Mouse (Mus musculus) layer of hippocampus, postnatal 10 days (tissue): ENCODE results near the gene Hist1h4j. TPM values are rescaled to one million over a fixed set of nuclear protein-coding genes. Genes with fewer than 3 reads are reported as not detected.
"Not testable (repeated sequence)": the region's sequence is repeated elsewhere in the genome, so short reads cannot be mapped to it uniquely, and the experiment has no call there.

Experiments
- DNase-seq, 2 experiments: peaks; one replicate each; pipeline ENCODE4 v3.0.0; 2021; ENCODE audit warnings: low spot score in 2 of 2
- long read RNA-seq: library from polyadenylated mRNA; stranded (forward); transcript quantifications from one replicate; pipeline ENCODE4 v2.0.0, GENCODE M21; 2023
- total RNA-seq, 2 experiments: library from RNA; stranded (reverse); gene quantifications; 2 replicates each; pipeline ENCODE4 v1.2.3; 2021

Gene Hist1h4j
- total RNA-seq, result 10 to 100 TPM; 22.7 to 23.3 TPM
- long read RNA-seq, result 0 reads

DNA sequence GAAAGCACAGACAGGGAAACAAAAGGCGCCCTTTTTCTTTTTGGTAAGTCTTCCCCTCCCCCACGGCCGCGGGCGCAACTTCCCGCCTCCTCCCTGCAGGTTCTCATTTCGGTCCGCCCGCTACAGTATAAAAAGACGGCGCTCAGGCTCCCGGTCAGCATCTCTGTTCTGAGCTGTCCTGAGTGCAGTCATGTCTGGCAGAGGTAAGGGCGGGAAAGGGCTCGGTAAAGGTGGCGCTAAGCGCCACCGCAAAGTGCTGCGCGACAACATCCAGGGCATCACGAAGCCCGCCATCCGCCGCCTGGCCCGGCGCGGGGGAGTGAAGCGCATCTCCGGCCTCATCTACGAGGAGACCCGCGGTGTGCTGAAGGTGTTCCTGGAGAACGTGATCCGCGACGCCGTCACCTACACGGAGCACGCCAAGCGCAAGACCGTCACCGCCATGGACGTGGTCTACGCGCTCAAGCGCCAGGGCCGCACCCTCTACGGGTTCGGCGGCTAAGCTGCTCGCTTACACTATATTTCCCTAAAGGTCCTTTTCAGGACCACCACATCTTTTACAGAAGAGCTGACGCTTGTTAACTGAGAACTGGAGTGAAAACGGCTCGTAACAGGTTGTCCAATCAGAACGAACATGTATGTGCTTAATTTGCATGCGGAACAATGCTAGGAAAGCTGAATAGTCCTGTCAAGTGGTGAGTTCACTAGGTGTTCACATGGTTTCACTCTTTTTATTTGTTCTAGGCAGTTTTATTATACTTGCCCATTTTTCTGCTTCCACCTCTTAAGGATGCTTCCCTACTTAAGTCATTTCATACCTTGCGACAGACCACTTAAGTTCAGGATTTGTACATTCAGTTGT is at the start of gene Hist1h4j:
TSS of gene Hist1h4j (plus strand) at position 159 of the 862 bp plus-strand sequence.
- peak; percentile 67 to 81 for DNase-seq

DNA sequence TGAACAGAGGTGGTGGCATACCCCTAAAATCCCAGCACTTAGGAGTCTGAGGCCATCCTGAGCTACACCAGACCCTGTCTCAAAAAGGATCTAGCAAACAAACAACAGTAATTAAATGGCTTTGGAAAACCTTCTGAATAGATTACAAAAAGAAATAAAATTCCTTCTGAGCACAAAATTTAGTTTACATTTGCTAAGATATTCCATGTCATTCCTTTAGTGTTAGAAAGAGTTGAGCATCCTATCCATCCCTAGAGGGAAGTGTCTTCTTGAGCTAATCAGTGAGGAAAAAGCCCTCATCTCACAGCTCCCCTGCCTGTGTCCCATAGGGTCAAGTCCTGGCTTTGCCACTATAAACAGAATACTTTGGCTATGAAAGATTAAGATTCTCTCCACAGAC is 37.1 kb upstream of the Hist1h4j start, which contains the start of gene Olfr1359:
TSS of gene Olfr1359 (plus strand) at position 301 of the 400 bp plus-strand sequence.
- no peak for DNase-seq

DNA sequence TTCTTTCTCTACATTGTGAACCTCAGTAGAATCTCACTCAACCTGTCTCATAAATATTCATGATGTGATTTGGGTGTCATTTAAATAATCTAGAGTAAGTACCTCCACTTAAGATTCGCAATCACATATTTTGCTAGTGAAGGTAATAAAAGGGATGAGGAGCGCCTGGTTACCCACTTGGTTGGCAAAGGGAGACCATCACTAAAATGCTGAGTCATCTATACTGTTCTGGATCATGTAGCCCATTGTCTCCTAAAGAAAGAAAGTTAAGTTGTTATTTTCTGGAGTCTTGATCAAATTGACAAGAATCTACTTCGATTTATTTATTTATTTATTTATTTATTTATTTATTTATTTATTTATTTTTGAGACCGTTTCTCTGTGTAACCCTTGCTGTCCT is 28.2 kb upstream of the Hist1h4j start:
- DNase-seq, result no peak

DNA sequence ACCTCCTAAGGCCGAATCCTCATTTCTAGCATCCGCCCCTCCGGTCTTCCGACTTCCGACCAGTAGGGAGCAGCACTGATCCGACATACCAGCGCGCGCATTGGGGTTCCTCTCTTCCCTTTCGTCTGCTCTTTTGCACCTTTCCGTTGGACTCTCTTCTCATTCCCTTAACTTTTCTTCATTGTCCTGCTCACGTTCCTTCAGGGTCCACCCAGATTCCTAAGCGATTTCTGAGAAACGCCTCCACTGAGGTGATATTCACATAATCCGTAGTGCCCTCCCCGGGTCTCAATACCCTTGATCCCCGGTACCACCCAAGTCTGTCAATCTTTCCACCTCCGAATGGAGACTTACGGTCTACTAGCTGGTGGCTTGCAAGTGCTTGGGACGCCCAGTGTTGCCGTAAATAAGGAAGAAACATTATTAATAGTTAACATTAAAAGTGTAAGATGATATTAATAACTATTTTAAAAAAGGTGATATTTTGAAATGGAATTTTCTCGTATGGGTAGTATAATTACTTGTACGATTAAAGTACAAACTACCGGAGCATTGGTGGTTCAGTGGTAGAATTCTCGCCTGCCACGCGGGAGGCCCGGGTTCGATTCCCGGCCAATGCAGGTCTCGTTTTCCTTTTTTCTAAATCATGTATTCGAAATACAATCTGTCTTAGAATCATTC is 24.7 kb upstream of the Hist1h4j start:
- DNase-seq, result peak; percentile 92 to 93

DNA sequence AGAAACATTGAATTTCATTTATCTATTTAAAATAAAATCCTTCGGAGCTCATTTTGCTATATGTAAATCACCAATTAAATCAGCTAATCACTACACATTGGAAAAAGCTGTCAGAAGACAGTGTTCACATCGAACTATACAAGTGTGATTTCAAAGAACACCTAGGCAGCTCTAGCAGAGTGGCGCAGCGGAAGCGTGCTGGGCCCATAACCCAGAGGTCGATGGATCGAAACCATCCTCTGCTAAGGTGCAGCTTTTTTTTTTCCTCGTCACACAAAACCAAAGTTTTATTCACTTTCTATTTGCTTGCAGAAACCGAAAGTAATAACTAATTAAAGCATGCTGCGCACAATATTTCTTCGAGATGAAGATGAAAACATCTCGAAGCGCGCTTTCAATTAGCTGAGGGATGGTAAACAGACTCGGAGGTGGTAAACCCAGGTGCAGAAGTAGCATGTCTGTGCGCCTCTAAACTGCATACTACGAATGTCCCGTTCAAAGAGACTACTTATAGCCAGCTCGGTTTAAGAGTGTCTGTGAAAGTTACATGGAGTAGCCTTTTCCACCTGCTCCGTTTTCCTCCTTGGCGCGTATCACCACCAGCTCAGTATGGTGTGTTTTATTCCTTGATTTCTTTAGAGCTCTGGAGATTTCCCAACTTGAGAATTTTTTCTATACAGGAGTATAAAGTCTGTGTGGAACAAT is 23.9 kb upstream of the Hist1h4j start:
- peak; percentile 82 to 86 for DNase-seq

DNA sequence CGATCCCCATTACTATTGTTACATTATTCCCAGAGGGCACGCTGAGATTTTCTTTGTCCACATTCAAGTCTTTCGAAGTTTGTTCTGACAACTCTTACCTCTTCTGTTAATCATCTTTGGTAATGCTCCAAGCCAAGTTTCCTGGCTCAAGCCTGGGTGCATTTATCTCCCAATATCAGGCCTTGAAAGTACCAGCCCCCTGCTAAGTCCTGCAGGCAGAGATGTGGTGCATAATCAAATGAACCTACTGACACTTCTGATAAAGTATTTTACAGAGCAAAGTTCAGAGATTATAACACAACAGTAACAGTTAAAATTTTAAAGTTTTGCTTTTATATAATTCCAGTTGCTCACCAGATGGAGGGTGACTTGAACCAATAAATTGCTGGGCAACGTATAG is 23.2 kb upstream of the Hist1h4j start:
- no peak for DNase-seq

DNA sequence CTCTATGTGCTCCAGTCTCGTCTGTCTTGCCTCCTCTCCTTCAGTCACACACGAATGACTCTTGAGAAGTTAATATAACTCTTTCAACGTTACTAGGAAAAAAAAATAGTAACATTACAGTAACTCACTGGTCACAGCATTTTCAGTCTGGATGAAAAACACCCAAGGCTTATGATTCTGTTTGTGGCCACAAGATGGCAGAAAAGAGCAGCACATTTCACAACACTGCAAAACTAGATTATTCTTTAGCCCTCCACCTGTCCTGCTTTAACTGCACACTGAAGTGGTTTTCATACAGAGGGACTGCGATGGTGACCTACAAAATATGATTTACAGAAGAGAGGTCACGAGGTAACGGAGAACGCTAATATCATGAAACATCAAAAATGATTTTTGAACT is 20.1 kb upstream of the Hist1h4j start:
- DNase-seq, result peak; percentile 68 to 70

DNA sequence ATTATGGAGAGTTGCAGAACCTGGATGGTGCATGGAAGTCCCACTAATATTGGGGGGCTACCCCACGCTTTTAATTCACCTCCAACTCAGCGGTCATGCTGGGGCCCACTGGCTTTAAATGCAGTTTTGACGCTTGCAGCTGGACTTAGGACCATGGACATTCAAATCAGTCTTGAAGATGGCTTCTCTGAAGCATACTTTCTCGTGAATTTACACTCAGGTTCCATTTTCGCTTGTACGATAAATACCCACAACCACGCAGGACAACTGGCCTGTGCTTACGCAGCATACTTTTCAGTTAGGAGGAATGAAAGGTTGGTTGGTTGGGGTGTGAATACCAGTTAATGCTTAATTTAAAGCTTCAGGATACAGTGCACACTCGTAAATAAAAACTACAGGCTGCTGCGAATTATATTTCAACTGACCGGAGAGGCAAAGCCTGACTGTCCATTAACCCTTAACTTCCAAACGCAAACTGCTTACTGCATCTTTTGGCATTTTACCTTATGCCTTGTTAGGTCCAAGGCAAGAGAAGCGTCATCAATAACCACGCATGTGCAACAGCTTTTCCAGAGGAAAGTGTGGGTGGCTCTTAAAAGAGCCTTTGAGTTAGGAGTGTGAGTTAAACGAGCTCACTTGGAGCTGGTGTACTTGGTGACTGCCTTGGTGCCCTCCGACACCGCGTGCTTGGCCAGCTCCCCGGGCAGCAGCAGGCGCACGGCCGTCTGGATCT is 19.6 kb upstream of the Hist1h4j start:
- DNase-seq, result peak; percentile 15 to 27

DNA sequence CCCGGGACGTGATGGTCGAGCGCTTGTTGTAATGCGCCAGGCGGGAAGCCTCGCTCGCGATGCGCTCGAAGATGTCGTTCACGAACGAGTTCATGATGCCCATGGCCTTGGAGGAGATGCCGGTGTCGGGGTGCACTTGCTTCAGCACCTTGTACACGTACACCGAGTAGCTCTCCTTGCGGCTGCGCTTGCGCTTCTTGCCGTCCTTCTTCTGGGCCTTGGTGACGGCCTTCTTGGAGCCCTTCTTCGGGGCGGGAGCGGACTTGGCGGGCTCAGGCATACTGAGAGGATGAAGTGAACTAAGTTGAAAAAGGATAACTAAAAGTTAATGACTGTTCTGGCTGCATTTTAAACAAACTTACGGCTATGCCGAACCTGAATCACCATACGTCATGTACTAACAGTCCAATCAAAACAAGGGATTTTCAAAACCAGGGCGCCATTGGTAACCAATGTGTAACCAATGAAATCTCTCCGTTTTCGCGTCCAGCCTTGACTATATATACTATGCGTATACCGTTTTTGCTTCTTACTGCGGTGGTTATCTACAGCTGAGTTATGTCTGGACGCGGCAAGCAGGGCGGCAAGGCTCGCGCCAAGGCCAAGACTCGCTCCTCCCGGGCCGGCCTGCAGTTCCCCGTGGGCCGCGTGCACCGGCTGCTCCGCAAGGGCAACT is 18.9 kb upstream of the Hist1h4j start, which contains the start of the genes Hist1h2bl and Hist1h2ai:
TSS of gene Hist1h2bl (minus strand) at position 280 of the 676 bp plus-strand sequence.
TSS of gene Hist1h2ai (plus strand) at position 559 of the 676 bp plus-strand sequence.
- peak; percentile 65 to 78 for DNase-seq

DNA sequence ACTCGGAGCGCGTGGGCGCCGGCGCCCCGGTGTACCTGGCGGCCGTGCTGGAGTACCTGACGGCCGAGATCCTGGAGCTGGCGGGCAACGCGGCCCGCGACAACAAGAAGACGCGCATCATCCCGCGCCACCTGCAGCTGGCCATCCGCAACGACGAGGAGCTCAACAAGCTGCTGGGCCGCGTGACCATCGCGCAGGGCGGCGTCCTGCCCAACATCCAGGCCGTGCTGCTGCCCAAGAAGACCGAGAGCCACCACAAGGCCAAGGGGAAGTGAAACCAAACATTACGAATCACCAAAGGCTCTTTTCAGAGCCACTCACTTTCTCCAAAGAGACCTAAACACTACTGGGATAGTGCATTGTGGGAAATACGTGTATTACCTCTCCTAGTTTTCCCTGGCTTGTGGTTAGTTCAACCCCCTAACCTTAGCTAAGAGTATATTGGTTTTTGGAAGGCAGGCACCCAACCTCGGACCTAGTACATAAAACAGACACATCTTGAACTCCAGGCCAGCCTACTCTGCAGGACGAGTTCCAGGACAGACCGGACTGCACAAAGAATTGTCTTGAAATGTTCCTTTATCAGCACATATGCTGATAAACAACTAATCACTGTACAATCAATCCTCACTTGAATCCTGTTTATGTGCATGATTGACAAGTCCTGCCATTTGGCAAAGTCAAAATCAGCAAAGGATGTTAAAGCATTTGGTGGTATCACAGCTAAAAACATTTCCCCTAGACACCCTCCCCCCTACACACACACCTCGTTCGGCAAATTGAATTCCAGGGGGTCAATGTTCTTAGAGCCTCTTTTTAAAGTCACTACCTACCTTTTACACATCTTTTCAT is 18.1 kb upstream of the Hist1h4j start:
- DNase-seq, result peak; percentile 9 to 21

DNA sequence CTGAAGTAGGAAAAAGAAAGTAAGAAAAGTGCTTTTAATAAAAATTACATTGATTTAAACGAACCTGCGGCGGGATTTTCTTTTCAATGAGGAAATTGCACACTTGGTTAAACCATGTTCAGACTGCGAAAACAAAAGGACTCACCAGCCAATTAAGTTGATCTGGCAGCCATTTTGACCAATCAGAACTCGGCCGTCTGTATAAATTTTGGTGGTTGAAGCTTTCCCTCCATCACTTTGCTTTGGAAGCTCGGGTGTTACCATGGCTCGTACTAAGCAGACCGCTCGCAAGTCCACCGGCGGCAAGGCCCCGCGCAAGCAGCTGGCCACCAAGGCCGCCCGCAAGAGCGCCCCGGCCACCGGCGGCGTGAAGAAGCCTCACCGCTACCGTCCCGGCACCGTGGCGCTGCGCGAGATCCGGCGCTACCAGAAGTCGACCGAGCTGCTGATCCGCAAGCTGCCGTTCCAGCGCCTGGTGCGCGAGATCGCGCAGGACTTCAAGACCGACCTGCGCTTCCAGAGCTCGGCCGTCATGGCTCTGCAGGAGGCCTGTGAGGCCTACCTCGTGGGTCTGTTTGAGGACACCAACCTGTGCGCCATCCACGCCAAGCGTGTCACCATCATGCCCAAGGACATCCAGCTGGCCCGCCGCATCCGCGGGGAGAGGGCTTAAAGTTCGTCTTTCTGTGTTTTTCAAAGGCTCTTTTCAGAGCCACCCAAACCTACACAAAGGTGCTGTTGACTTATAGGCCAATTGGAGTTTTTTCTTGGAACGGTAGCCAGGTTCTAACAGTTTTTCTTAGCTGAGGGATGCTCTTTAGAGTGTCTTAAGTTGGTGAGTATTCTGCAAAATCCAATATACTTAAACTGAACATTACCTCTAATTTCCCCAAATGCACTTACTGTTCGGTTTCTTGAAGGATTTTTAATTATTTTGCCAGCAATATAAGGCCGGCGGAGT is 17.2 kb upstream of the Hist1h4j start, which contains the start of gene Hist1h3h:
TSS of gene Hist1h3h (plus strand) at position 263 of the 961 bp plus-strand sequence.
- DNase-seq, result peak; percentile 79 to 84

DNA sequence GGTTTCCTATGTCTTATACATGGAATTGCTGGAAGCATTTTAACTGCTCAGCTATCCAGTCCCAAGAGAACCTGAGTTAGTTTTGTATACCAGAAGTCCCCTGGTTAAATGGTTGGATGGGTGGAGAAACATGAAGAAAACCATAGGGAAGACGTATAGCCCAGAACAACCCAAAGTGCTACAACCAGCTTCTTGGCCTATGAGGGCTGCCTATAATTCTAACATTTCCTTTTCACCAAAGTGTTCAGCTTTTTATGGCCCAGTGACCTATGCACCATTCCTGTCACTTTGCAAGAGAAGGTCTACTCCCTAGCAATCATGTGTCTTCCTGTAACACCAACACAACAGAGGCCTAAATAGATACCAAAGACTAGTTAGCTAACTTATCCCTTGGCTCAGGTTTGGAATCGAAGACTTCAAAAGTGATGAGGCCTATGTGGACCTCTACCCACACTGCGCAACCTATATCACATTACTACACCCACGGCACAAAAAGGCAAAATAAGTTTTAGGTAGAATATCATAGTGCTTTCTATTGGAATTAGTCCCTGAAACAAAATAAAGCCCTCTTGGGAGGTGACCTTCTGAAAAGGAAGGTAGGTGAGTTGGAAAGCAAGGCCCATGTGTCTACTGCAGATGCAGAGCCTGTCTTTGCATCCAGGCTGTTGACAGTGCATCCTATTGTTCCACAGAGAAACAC is 16.3 kb upstream of the Hist1h4j start:
- no peak for DNase-seq

DNA sequence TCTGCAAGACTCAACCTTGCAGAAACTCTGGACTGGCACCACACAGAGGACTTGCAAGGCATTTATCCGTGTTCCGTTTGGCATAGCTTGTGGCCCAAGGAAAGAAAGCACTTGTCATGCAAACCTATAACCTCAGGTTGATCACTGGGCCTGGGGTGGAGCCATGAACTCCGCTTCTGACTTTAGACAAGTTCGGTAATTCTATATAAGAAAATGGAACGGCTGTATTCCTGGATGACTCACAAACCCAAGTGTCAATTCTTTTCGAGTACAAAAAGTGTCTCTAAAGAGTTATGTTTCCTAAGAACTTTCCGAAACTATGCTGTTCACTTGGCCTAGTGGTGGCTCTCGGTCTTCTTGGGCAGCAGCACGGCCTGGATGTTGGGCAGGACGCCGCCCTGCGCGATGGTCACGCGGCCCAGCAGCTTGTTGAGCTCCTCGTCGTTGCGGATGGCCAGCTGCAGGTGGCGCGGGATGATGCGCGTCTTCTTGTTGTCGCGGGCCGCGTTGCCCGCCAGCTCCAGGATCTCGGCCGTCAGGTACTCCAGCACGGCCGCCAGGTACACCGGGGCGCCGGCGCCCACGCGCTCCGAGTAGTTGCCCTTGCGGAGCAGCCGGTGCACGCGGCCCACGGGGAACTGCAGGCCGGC is 13.6 kb upstream of the Hist1h4j start:
- not testable (repeated sequence) for DNase-seq

DNA sequence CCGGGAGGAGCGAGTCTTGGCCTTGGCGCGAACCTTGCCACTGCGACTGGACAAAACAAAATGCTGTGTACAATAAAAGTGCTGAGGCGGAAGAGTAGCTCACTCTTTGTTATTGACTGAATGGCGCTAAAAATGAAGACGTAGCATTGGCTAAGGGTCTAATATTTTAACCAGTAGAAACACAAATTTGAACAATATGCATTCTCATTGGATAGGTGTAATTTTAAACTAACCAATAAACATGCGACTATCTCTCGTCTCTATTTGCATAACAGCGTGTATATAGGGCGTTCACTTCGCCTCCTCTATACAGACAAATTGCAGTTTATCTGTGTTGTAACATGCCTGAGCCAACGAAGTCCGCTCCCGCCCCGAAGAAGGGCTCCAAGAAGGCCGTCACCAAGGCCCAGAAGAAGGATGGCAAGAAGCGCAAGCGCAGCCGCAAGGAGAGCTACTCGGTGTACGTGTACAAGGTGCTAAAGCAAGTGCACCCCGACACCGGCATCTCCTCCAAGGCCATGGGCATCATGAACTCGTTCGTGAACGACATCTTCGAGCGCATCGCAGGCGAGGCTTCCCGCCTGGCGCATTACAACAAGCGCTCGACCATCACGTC is 13.0 kb upstream of the Hist1h4j start, which contains the start of gene Hist1h2bm:
TSS of gene Hist1h2bm (plus strand) at position 288 of the 616 bp plus-strand sequence.
- DNase-seq, result peak; percentile 42 to 62

DNA sequence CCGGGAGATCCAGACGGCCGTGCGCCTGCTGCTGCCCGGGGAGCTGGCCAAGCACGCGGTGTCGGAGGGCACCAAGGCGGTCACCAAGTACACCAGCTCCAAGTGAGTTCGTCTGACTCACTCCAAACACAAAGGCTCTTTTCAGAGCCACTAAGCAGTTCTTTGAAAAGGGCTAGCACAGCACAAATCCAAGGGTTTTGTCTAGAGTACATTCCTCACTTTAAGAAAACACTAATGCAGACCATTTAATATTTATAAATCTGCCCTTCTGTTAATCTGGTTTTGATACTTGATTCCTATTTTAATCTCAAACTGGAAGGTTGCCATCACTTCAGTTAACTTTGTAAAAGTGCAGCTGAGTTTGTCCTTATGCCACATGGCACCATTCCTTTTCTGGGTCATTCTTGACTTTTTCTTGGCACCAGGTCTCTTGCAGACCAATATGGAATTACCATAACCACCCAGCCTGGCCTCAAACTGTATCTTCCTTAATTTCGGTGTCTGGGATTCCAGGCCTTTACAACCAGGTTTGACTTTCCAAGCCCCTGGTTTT is 12.4 kb upstream of the Hist1h4j start:
- no peak for DNase-seq
